Mouse (Mus musculus) liver, postnatal 0 days (tissue): ENCODE measurements around the gene Snx21. TPM values are rescaled to one million over a fixed set of nuclear protein-coding genes. Genes with fewer than 3 reads are reported as not detected.

Experiments
- ATAC-seq: fragments of 200-750 bp; cut with Nextera tagmentation; 2 replicates; pipeline ENCODE4 v1.8.0; 2017; ENCODE audit warnings: mild to moderate bottlenecking, moderate library complexity
- DNase-seq: peaks from one replicate; pipeline ENCODE4 v3.0.0-alpha.2; 2016
- H3K27ac ChIP-seq: fragments of 300-500 bp; sonication (generic); 2 replicates; pipeline ENCODE4 v1.5.1; 2014; ENCODE audit warnings: antibody characterized with exemption, moderate library complexity, mild to moderate bottlenecking, low read depth
- H3K27me3 ChIP-seq: fragments of 300-500 bp; sonication (generic); 2 replicates; pipeline ENCODE4 v1.6.1; 2014; ENCODE audit warnings: low read length, control low read depth, mixed read lengths; ENCODE audit not compliant: insufficient read depth
- H3K36me3 ChIP-seq: fragments of 300-500 bp; sonication (generic); replicated peaks from 2 replicates; pipeline ENCODE4 v1.6.1; 2014; ENCODE audit warnings: mild to moderate bottlenecking, control low read depth, low read length, moderate library complexity, mixed read lengths; ENCODE audit not compliant: insufficient read depth
- H3K4me1 ChIP-seq: fragments of 300-500 bp; sonication (generic); 2 replicates; pipeline ENCODE4 v1.6.1; 2014; ENCODE audit warnings: antibody characterized with exemption, mild to moderate bottlenecking, control low read depth; ENCODE audit not compliant: insufficient read depth
- H3K4me2 ChIP-seq: fragments of 300-500 bp; sonication (generic); 2 replicates; pipeline ENCODE4 v1.6.1; 2014; ENCODE audit warnings: low read depth, mild to moderate bottlenecking, low read length, moderate library complexity, mixed read lengths
- H3K4me3 ChIP-seq: fragments of 300-500 bp; sonication (generic); 2 replicates; pipeline ENCODE4 v1.5.1; 2014; ENCODE audit warnings: low read depth, low read length
- H3K9ac ChIP-seq: fragments of 300-500 bp; sonication (generic); replicated peaks from 2 replicates; pipeline ENCODE4 v1.6.1; 2014; ENCODE audit warnings: mild to moderate bottlenecking, moderate library complexity
- H3K9me3 ChIP-seq: fragments of 300-500 bp; sonication (generic); 2 replicates; pipeline ENCODE4 v1.6.1; 2016; ENCODE audit warnings: mild to moderate bottlenecking, control low read depth, low read length, mixed read lengths
- CTCF ChIP-seq: sonication (generic); IDR thresholded peaks from 2 replicates; pipeline ENCODE4 v1.5.1; 2016; ENCODE audit warnings: antibody characterized with exemption, low read depth
- EP300 ChIP-seq: IDR thresholded peaks from 2 replicates; pipeline ENCODE4 v1.6.1; 2016; ENCODE audit warnings: antibody characterized with exemption, low read depth, mild to moderate bottlenecking
- WGBS: fragments of 180-500 bp; shearing (Covaris S2); extraction: QIAGEN DNeasy Blood & Tissue Kit; methylation state at CpG from one replicate; pipeline ENCODE4 v1.1.7; 2014; ENCODE audit not compliant: insufficient replicate concordance; 5-methylcytosine and 5-hydroxymethylcytosine counted together
- polyA plus RNA-seq: library from polyadenylated mRNA; unstranded; fragments of >200 nt; fragmentation: Nextera tagmentation; extraction: Ambion mirVana; gene quantifications from 2 replicates; pipeline ENCODE4 v1.2.1, GENCODE M21; 2015

The Snx21 gene
- polyA plus RNA-seq, 1 experiment from 2014 or later, result 6.1 TPM

DNA sequence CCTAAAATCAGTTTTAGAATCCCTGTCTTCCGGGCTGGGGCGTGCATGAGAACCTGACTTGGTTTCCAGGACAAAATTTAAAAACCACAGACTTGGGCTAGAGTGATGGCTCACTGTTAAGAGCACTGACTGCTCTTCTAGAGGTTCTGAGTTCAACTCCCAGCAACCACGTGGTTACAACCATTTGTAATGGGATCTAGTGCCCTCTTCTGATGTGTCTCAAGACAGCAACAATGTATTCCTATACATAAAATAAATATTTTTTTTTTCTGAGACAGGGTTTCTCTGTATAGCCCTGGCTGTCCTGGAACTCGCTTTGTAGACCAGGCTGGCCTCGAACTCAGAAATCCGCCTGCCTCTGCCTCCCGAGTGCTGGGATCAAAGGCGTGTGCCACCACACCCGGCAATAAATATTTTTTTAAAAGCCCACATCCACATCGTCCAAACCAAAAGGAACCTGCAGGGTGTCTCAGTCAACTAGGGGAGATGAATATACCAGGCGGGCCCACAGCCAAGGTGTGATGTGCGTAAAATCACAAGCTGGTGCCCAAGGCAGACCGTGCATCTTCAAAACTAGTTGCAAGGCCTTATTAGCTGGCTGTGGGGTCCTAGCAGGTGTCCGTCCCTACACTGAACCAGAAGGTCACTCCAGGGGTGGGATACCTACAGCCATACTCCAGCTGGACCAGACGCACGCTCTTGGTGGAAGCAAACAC is 46.6 kb downstream of the Snx21 start:
- H3K9me3 ChIP-seq, result no peaks in the 10 kb centered on the region
- peaks cover 16% of the 10 kb centered on the region for H3K4me1 ChIP-seq
- WGBS, result 60% methylated on average over 16 of the region's 16 CpGs
- no peak for TF ChIP-seq CTCF
- TF ChIP-seq EP300, result no peak
- H3K4me3 ChIP-seq, result peak overlapping the region; percentile 60
- H3K27me3 ChIP-seq, result no peaks in the 10 kb centered on the region
- H3K36me3 ChIP-seq, result peaks cover 13% of the 10 kb centered on the region
- peak overlapping the region; percentile 98 for H3K4me2 ChIP-seq
- H3K9ac ChIP-seq, result no peak overlapping the region
- H3K27ac ChIP-seq, result peak overlapping the region; percentile 88; the same call in 1 of the 2 replicates
- DNase-seq, result no peak
- ATAC-seq, result no peak

DNA sequence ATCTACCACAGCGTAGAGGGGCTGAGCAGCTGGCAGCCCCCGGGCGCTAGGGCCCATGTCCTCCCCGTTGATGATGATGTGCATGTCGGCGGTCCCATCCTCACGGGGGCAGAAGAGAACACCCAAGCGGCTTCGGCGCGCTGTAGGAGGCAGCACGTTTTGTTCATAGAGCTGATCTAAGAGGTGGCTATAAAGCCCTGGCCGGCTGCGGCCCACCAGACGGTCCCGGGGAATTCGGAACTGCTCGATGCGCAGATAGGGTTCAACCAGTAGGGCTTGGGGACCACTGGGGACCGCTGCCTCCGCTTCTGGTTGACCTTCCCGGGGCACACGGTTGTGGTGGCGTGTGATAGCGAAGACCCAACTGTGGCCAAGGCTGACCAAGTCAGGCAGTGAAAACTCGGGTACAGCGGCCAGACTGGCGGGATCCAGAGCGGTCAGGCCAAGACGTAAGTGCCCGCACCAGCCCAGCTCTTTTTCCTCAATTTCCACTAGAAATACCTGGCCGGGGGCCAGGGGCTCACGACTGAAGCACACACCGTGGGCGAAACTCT is 47.2 kb downstream of the Snx21 start, which contains the start of gene Ctsa:
Gene Ctsa (plus strand): TSS at position 126 of the 554 bp plus-strand sequence.
- Histone ChIP-seq H3K4me1 (peaks cover 16% of the 10 kb centered on the region), H3K9me3 (no peaks in the 10 kb centered on the region), H3K4me3 (peak within 1 kb of the TSS; percentile 60), H3K27me3 (no peaks in the 10 kb centered on the region), H3K27ac (peak within 1 kb of the TSS; percentile 88), H3K36me3 (peaks cover 11% of the 10 kb centered on the region), H3K9ac (peak within 1 kb of the TSS; percentile 71), H3K4me2 (peak within 1 kb of the TSS; percentile 98)
- ATAC-seq (peak; percentile 69), DNase-seq (peak; percentile 83)
- peak; percentile 85 for TF ChIP-seq CTCF
- TF ChIP-seq EP300, result no peak
- 1% methylated on average over 35 of the region's 35 CpGs for WGBS

DNA sequence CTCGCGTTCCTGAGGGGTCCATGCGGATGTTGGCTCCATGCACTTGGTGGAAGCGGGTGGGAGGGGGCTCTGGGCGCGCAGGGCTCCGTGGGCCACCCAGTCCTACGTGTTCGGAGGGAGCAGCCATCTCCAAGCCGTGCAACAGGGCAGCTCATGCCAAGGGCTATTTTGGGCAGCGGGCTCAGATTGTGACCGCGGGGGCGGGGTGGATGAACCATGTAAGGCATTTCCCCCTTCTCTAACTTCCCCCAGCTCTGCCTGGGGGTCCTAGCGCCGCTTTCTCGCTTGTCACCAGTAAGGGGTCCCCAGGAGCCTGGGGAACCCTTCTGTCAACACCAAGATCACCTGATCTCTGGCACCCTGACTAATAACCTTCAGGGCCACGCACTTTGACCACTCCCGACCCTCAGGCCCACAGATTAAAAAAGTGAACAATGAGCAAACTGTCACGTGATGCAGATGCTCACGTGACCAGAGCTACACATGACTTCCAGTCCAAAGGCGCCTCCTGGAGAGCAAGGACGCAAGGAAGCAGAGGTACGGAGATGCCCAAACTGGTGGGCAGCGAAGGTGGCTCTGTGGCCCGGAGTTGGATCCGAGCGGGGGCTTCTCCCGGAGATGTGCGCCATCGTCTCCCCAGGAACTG is 47.8 kb downstream of the Snx21 start, which contains the start of gene Neurl2:
Gene Neurl2 (minus strand): TSS at position 143 of the 646 bp plus-strand sequence.
- H3K9me3 ChIP-seq, result no peaks in the 10 kb centered on the region
- H3K4me2 ChIP-seq, result peak within 1 kb of the TSS; percentile 98
- peak within 1 kb of the TSS; percentile 60 for H3K4me3 ChIP-seq
- 0% methylated on average over 31 of the region's 31 CpGs for WGBS
- peak within 1 kb of the TSS; percentile 88 for H3K27ac ChIP-seq
- no peaks in the 10 kb centered on the region for H3K27me3 ChIP-seq
- peak within 1 kb of the TSS; percentile 71 for H3K9ac ChIP-seq
- DNase-seq (peak; percentile 89), ATAC-seq (peak; percentile 67)
- TF ChIP-seq CTCF (peak; percentile 51), EP300 (peak; percentile 49; the same call in 1 of the 2 replicates)
- peaks cover 16% of the 10 kb centered on the region for H3K36me3 ChIP-seq
- peaks cover 16% of the 10 kb centered on the region for H3K4me1 ChIP-seq

DNA sequence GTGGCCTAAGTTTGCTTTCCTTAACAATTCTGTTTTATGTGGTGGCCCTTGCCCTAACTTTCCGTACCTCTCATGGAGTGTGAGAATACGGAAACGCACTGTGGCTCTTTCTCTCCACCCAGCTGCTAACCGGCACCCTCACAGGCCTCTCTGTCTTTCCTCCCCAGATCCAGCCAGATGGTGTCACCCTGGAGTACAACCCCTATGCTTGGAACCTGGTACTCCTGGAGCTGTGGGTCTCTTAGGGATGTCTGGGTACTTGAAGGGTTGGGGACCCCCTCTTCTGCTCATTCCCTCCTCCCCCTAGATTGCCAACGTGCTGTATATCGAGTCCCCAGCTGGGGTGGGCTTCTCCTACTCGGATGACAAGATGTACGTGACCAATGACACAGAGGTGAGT is 48.9 kb downstream of the Snx21 start:
- 36% methylated on average over 8 of the region's 8 CpGs for WGBS
- Histone ChIP-seq H3K27me3 (no peaks in the 10 kb centered on the region), H3K4me1 (peaks cover 16% of the 10 kb centered on the region), H3K4me3 (peak overlapping the region; percentile 60), H3K36me3 (peaks cover 26% of the 10 kb centered on the region), H3K9me3 (no peaks in the 10 kb centered on the region), H3K9ac (peak overlapping the region; percentile 71), H3K4me2 (peak overlapping the region; percentile 98), H3K27ac (peak overlapping the region; percentile 12; the same call in 1 of the 2 replicates)
- peak; percentile 13; the same call in 1 of the 2 replicates for TF ChIP-seq CTCF
- TF ChIP-seq EP300, result no peak
- DNase-seq, result no peak
- no peak for ATAC-seq

DNA sequence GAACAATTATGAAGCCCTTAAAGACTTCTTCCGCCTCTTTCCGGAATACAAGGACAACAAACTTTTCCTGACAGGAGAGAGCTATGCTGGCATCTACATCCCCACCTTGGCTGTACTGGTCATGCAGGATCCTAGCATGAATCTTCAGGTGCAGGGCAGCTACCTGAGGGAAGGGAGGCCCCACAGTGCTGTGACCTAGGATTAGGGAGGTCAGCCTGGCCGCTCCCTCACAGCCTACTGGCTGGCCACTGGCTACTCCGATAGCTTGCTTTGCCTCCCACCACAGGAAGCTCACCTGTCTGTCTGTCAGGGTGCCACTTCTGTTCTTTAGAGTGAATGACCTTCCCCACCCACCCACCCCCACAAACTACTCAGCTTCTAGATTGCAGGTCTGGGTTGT is 49.5 kb downstream of the Snx21 start:
- H3K4me3 ChIP-seq, result no peak overlapping the region
- H3K36me3 ChIP-seq, result peaks cover 32% of the 10 kb centered on the region
- peak overlapping the region; percentile 98 for H3K4me2 ChIP-seq
- WGBS, result 87% methylated on average over 4 of the region's 4 CpGs
- no peak overlapping the region for H3K27ac ChIP-seq
- no peaks in the 10 kb centered on the region for H3K9me3 ChIP-seq
- DNase-seq (no peak), ATAC-seq (no peak)
- peaks cover 16% of the 10 kb centered on the region for H3K4me1 ChIP-seq
- TF ChIP-seq EP300 (no peak), CTCF (no peak)
- H3K9ac ChIP-seq, result 0 out of 2 replicates have a peak overlapping the region, but pooled peaks have one; percentile 71
- H3K27me3 ChIP-seq, result no peaks in the 10 kb centered on the region

Other genes with a start within 250 kb of the Snx21 start
- gene Wfdc2, start 223.4 kb upstream of the Snx21 start, polyA plus RNA-seq, result 3.0 and 3.3 TPM in 2 replicates
- gene Spint3, start 212.4 kb upstream of the Snx21 start, polyA plus RNA-seq, result not detected in 2 replicates
- gene Wfdc6a, start 200.4 kb upstream of the Snx21 start, polyA plus RNA-seq, result not detected in 2 replicates
- gene Eppin, start 192.2 kb upstream of the Snx21 start, polyA plus RNA-seq, result not detected in 2 replicates
- not detected in 2 replicates for gene Wfdc6b, start 172.3 kb upstream of the Snx21 start, polyA plus RNA-seq
- gene Wfdc8, start 172.2 kb upstream of the Snx21 start, polyA plus RNA-seq, result not detected in 2 replicates
- not detected in 2 replicates for gene Wfdc16, start 147.0 kb upstream of the Snx21 start, polyA plus RNA-seq
- gene Wfdc10, start 129.8 kb upstream of the Snx21 start, polyA plus RNA-seq, result not detected in 2 replicates
- not detected in 2 replicates for gene Wfdc9, start 129.2 kb upstream of the Snx21 start, polyA plus RNA-seq
- not detected in 2 replicates for gene Wfdc11, start 111.7 kb upstream of the Snx21 start, polyA plus RNA-seq
- gene Wfdc13, start 100.7 kb upstream of the Snx21 start, polyA plus RNA-seq, result not detected in 2 replicates
- gene Spint4, start 87.3 kb upstream of the Snx21 start, polyA plus RNA-seq, result not detected in 2 replicates
- gene Spint5, start 70.5 kb upstream of the Snx21 start, polyA plus RNA-seq, result not detected in 2 replicates
- gene Wfdc3, start 39.9 kb upstream of the Snx21 start, polyA plus RNA-seq, result 2.0 and 2.5 TPM in 2 replicates
- 33.7 and 34.2 TPM in 2 replicates for gene Dnttip1, start 39.8 kb upstream of the Snx21 start, polyA plus RNA-seq
- 243 and 277 TPM in 2 replicates for gene Ube2c, start 15.9 kb upstream of the Snx21 start, polyA plus RNA-seq
- 6.5 and 127 TPM in 2 replicates for gene Tnnc2, start 5.9 kb upstream of the Snx21 start, polyA plus RNA-seq
- gene Acot8, start 19.1 kb downstream of the Snx21 start, polyA plus RNA-seq, result 23.1 and 25.0 TPM in 2 replicates
- 2.0 and 2.2 TPM in 2 replicates for gene Zswim3, start 19.3 kb downstream of the Snx21 start, polyA plus RNA-seq
- 3.1 TPM in 2 replicates for gene Zswim1, start 36.9 kb downstream of the Snx21 start, polyA plus RNA-seq
- gene Spata25, start 42.7 kb downstream of the Snx21 start, polyA plus RNA-seq, result not detected in 2 replicates
- 101 and 109 TPM in 2 replicates for gene Ctsa, start 47.0 kb downstream of the Snx21 start, polyA plus RNA-seq
- gene Neurl2, start 47.6 kb downstream of the Snx21 start, polyA plus RNA-seq, result 2.5 and 3.1 TPM in 2 replicates
- gene Pltp, start 71.9 kb downstream of the Snx21 start, polyA plus RNA-seq, result 33.4 and 35.3 TPM in 2 replicates
- gene Pcif1, start 93.5 kb downstream of the Snx21 start, polyA plus RNA-seq, result 38.4 and 38.6 TPM in 2 replicates
- 2.1 and 2.5 TPM in 2 replicates for gene Zfp335, start 125.9 kb downstream of the Snx21 start, polyA plus RNA-seq
- gene Mmp9, start 155.0 kb downstream of the Snx21 start, polyA plus RNA-seq, result 15.8 and 17.2 TPM in 2 replicates
- 0.39 and 0.60 TPM in 2 replicates for gene Slc12a5, start 175.0 kb downstream of the Snx21 start, polyA plus RNA-seq
- 7.5 and 8.1 TPM in 2 replicates for gene Ncoa5, start 249.0 kb downstream of the Snx21 start, polyA plus RNA-seq